Mouse (Mus musculus): ENCODE data around the gene Otogl.

GRCm38 (mm10) chr10:107779548-107779947, 132.4 kb downstream of the Otogl start:
- TF ChIP-seq GATA1 (IDR thresholded peaks at IDR 0.05; ENCODE audit: borderline replicate concordance, low read length) (no peak), CTCF (IDR thresholded peaks at IDR 0.05; ENCODE audit: low read depth, low read length) (no peak), GATA2 (IDR thresholded peaks at IDR 0.05; ENCODE audit: borderline replicate concordance, low read depth, low read length) (no peak), POLR2AphosphoS5 (IDR thresholded peaks at IDR 0.05; ENCODE audit: insufficient replicate concordance, low read depth, low read length) (no peak)

Measured in G1E (cell line).